Mouse (Mus musculus): ENCODE data around the gene Fam83g. TPM values are rescaled to one million over a fixed set of nuclear protein-coding genes. Genes with fewer than 3 reads are reported as not detected.

Gene Fam83g
- polyA plus RNA-seq, 1 experiment from 2014 or later, result 0.76 TPM

Other genes with a start within 250 kb of the Fam83g start
- gene Rnf112, start 230.0 kb upstream of the Fam83g start, polyA plus RNA-seq (2014; fragmentation: Nextera tagmentation; extraction: Ambion mirVana), result 0.25 and 0.42 TPM in 2 replicates
- gene Mfap4, start 198.7 kb upstream of the Fam83g start, polyA plus RNA-seq (2014; fragmentation: Nextera tagmentation; extraction: Ambion mirVana), result 234 and 251 TPM in 2 replicates
- 52.3 and 57.7 TPM in 2 replicates for gene Mapk7, start 189.7 kb upstream of the Fam83g start, polyA plus RNA-seq (2014; fragmentation: Nextera tagmentation; extraction: Ambion mirVana)
- 32.1 and 37.0 TPM in 2 replicates for gene B9d1, start 178.9 kb upstream of the Fam83g start, polyA plus RNA-seq (2014; fragmentation: Nextera tagmentation; extraction: Ambion mirVana)
- 24.2 and 28.5 TPM in 2 replicates for gene Epn2, start 104.4 kb upstream of the Fam83g start, polyA plus RNA-seq (2014; fragmentation: Nextera tagmentation; extraction: Ambion mirVana)
- 3.4 and 4.8 TPM in 2 replicates for gene Grap, start 30.8 kb upstream of the Fam83g start, polyA plus RNA-seq (2014; fragmentation: Nextera tagmentation; extraction: Ambion mirVana)
- gene Slc5a10, start 36.7 kb downstream of the Fam83g start, polyA plus RNA-seq (2014; fragmentation: Nextera tagmentation; extraction: Ambion mirVana), result not detected in 2 replicates
- gene Prpsap2, start 78.0 kb downstream of the Fam83g start, polyA plus RNA-seq (2014; fragmentation: Nextera tagmentation; extraction: Ambion mirVana), result 33.1 and 36.9 TPM in 2 replicates
- 20.6 and 21.8 TPM in 2 replicates for gene Ulk2, start 171.0 kb downstream of the Fam83g start, polyA plus RNA-seq (2014; fragmentation: Nextera tagmentation; extraction: Ambion mirVana)
- 15.5 and 16.7 TPM in 2 replicates for gene Akap10, start 246.2 kb downstream of the Fam83g start, polyA plus RNA-seq (2014; fragmentation: Nextera tagmentation; extraction: Ambion mirVana)